Mouse (Mus musculus) cerebellum, adult (tissue): ENCODE measurements around the gene Strbp.

ENCODE experiments used
- ATAC-seq: cut with Nextera tagmentation; 2 replicates; pipeline ENCODE4 v1.9.2; 2017; ENCODE audit warnings: mild to moderate bottlenecking, moderate library complexity, mixed read lengths; ENCODE audit not compliant: insufficient number of reproducible peaks, low FRiP score, low TSS enrichment

The Strbp gene

GRCm38 (mm10) chr2:37442611-37443591 is 260.8 kb downstream of the Strbp start, which contains the start of the genes Zbtb26, Zbtb6 and Rabgap1:
Gene Zbtb26 (minus strand): TSS chr2:37443135.
Gene Zbtb6 (minus strand): TSS chr2:37443171.
Gene Rabgap1 (plus strand): TSS chr2:37443279.
- peak; percentile 99 for ATAC-seq
